17 mouse cellular contexts compared by ENCODE assay signal in the genomic region with DNA sequence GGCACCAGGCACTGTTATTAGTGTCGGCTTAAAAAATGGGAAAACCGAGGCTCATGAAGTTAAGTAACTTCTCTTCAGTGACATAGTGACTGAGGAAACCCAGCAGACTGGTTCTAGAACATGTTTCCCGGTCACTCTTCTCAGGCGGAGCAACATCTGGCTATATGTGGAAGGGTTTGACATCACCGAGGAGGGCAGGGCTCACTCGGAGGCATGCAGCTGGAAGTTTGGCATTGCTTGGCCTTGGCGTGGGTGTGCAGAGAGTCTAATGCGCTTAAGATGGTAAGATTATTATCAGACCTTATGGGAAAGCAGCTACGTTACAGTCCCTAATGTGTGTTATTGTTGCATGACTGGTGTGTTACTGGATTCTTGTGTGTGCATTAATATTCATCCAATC. TPM values are rescaled to one million over a fixed set of nuclear protein-coding genes. Genes with fewer than 3 reads are reported as not detected.
"Had no signal": no experiment of that assay in that cellular context is flagged by ENCODE, and none has a peak within 500 bp of the region (broad histone marks: within the 10 kb centered on the region; RNA-seq: fewer than 3 reads in every experiment).

No protein-coding gene starts in this region.

- H3K27ac ChIP-seq: neural tube, embryonic 12.5 days; neural tube, embryonic 13.5 days; neural tube, embryonic 15.5 days; stomach, embryonic 15.5 days; stomach, postnatal 0 days had no signal

- H3K4me3 ChIP-seq: neural tube, embryonic 12.5 days; neural tube, embryonic 13.5 days; neural tube, embryonic 15.5 days; stomach, embryonic 15.5 days had no signal

- H3K9ac ChIP-seq: neural tube, embryonic 12.5 days; neural tube, embryonic 13.5 days; neural tube, embryonic 15.5 days; stomach, embryonic 15.5 days had no signal

- H3K9me3 ChIP-seq: neural tube, embryonic 12.5 days; neural tube, embryonic 13.5 days; neural tube, embryonic 15.5 days; stomach, embryonic 15.5 days had no signal

- H3K4me1 ChIP-seq: neural tube, embryonic 15.5 days; stomach, embryonic 15.5 days had no signal

- DNase-seq: retina, postnatal 1 day; right cerebral cortex, adult 18-20 months; right cerebral cortex, postnatal 14 days; right cerebral cortex, postnatal 25 days; right cerebral cortex, postnatal 4 days; spleen, adult 18-20 months; thymus, adult 18-20 months; thymus, adult 2 months; thymus, postnatal 14 days; thymus, postnatal 25 days; thymus, postnatal 36 days had no signal

- H3K27me3 ChIP-seq: neural tube, embryonic 13.5 days; neural tube, embryonic 15.5 days; stomach, embryonic 15.5 days had no signal

- H3K4me2 ChIP-seq: neural tube, embryonic 12.5 days; neural tube, embryonic 13.5 days; neural tube, embryonic 15.5 days; stomach, embryonic 15.5 days had no signal

- H3K36me3 ChIP-seq: neural tube, embryonic 12.5 days; neural tube, embryonic 13.5 days; neural tube, embryonic 15.5 days; stomach, embryonic 15.5 days had no signal

RNA-seq across cellular contexts. Expression of a gene that starts 5.8 kb away (rescaled TPM):
- polyA plus RNA-seq: neural tube, embryonic 14.5 days had no signal
